Mouse (Mus musculus) cerebellum, postnatal 36 days (tissue): ENCODE measurements at regions not wholly inside any gene's neighbourhood (a gene's known extent, or its start where the extent isn't known, plus 50 kb on each side); places are given as distances from the start of the nearest gene placed in this dataset.

Experiments used
- DNase-seq, 2 experiments: peaks; one replicate each; pipeline ENCODE4 v3.0.0; 2021 to 2022; ENCODE audit warnings: mixed read lengths in 2 of 2

DNA sequence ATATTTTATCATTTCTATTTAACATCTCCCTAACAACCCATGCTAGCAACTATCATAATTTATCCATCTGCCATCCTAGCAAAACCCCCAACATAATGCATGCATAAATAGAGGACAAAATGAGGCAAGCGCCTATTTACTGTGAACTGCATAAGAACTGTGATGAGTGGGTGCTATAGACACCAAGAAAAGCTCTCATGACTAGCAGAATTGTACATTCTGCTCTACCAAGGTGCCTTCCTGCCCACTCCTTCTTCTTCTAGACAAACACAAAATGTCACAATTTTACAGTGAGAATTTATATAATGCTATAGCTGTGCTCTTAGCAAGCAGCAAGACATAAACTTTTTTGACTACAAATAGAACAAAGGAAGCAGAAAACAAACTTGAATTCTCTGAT, 305.9 kb downstream of the Brinp1 start:
- DNase-seq = no peak

DNA sequence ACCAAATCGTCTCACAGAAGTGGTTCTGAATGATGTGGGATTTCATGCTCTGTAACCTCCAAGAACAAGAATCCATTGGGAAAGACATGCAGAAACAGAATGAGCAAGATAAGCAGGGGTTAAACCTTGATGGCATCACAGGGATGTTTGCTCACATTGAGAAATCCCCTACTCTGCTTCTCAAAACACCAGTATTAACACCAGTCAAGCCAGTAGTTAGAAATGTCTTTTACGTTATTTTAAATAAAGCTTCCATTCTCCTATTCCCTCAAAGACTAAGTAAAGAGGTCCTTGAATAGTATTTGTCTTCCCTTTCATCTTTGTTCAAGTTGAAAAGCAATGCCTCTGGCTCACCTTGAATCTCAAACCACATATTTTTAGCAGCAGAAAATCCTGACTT, 320.9 kb downstream of the Brinp1 start:
- DNase-seq = no peak

DNA sequence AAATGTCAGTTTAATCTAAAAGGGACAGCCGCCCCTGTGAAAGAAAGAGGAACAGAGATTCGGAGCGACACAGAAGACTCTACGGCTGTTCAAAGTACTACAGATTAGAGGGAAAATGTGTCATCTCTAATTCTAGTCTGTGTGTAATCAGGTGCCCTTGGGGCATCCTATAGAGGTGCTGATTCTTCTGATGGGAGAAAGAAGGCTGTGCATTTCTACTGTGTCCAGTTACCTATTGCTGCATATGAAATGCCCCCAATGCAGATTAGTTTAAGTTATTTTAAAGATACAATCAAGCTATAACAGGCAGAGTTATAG, 330.2 kb downstream of the Brinp1 start:
- DNase-seq = no peak

DNA sequence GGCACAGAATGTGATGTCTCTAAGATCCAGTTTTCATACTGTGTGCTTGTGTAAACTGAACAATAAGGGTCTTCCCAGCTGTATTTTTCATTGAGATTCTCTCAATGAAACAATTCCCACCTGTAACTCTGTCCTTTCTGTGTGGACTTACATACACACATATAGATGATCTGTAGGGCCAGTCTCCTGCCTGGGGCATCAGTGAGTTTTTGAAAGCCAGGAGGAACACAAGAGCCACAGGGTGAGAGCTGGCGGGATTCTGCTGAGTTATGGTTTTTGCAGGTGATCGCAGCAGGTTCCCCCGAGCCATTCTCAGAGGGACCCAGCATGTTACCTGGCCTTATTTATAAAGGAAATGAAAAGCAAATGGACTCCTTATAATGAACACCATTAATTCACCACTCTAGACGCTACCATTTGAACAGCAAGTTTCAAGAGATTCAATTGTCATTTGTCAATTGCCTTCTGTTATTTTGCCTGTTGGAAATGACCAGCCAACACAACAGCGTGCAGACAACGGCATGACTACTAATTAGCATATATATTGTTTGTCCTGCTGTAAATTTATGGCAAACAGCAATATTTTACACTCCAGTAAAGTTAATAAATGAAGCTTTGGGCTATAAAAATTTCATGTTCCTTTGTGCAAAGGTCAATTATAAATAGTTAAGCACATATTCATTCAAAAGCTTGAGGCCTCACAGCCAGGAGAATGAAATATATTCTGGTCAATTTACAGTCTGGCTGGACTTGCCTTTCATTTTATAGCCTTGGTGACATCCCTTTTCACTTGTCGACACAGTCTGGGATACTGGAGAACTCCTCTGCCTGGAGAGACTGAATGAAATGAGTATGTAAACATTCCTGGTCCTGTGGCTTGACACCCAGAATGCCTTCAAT, 330.8 kb downstream of the Brinp1 start:
- no peak for DNase-seq

DNA sequence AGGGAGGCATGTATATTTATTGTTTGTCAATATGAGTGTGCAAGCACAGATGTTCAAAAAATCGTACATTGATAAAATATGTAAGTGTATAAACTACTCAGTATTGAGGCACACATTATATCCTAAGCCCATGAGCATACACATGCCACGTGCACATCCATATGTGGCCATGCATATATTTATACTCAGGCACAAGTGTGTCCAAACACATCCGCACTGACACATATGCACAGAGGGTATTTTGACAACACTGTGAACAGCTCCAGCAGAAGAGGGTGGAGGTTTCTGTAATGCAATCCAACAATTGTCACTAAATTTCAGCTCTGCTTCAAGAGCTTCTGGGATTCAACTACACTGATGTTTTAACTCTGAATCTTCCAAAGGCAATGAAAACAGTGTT, 333.6 kb downstream of the Brinp1 start:
- DNase-seq = no peak

GRCm38 (mm10) chr4:68615706-68616397, 338.3 kb downstream of the Brinp1 start:
- DNase-seq = no peak

GRCm38 (mm10) chr4:68612263-68613012, 341.8 kb downstream of the Brinp1 start:
- DNase-seq = no peak

DNA sequence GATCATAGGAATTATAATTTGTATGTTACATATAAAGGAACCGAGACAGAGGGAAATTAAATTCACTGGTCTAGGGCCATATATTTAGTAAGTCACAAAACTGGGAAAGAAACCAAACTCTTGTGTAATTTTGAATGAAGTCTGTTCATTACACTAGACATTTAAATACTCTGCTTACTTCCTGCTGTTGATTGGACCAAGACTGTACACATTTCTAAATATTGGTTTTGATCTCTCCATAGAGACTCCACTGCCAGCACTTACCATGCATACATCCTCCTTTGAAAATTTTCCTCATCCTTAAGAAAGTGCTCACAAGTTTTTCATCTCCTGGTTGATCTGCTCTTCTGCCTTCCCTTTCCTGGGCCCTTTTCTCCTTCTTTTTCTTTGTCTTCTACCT, 358.9 kb downstream of the Brinp1 start:
- DNase-seq = no peak

DNA sequence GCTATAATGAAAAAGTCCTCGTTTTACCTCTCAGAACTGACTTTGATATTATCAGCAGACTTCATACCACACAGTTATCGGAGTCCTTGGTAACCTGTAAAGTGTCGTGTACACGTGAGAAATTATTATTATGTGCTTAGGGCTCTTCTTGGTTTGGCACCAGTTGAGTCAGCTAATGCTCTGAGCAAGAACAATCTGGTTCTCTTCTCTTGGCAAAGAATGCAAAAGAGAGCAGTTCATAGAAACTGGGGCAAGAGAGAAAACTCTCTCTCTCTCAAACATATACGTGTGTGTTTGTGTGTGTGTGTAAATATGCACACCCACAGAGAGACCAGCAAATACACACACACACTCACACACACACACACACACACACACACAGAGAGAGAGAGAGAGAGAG, 378.8 kb downstream of the Brinp1 start:
- DNase-seq = no peak

GRCm38 (mm10) chr4:68574610-68575167, 379.5 kb downstream of the Brinp1 start:
- peak; percentile 20 to 31 for DNase-seq

DNA sequence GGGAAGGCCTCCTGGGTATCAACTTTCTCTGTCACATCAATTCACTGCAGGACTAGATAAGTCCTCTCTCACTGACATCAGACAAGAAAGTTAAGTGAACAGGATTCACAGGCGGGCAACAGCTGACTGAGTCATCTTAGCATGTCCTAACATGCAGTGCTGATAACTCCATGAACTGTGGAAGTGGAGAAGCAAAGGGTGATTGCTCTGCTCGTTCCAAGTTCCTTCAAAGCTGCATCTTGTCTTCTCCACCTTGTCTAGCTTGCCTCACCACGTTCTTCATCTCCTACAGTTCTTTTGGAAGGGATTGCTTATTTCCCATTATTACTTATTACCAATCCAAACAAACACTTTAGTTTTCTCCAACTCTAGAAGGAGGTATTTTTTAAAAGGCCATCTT, 380.9 kb downstream of the Brinp1 start:
- no peak for DNase-seq

GRCm38 (mm10) chr4:68572521-68572920, 381.7 kb downstream of the Brinp1 start:
- DNase-seq = no peak

GRCm38 (mm10) chr4:68536254-68536653, 417.9 kb downstream of the Brinp1 start:
- DNase-seq = no peak

DNA sequence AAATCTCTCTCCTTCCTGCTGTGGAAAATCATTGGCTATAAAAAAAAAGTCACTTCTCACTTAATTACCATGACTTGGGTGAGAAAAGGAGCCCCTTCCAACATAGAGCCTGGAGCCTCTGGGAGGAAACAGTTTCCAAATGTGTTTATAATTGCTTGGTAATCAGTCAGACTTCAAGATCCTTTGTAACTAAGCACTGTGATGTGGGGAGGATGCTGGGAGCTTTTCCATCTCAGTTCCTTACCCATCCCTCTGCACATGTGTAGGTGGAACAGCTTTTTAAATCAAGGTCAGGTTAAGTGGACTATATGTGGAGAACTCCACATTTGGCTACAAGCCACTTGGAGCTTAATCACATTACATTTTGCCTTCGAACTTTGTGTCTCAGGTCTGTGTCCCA, 418.4 kb downstream of the Brinp1 start:
- DNase-seq = no peak

- no peak for DNase-seq
Measured at GRCm38 (mm10) chr4:68532056-68532455, 422.1 kb downstream of the Brinp1 start.

GRCm38 (mm10) chr4:68487993-68488392, 466.2 kb downstream of the Brinp1 start:
- no peak for DNase-seq

DNA sequence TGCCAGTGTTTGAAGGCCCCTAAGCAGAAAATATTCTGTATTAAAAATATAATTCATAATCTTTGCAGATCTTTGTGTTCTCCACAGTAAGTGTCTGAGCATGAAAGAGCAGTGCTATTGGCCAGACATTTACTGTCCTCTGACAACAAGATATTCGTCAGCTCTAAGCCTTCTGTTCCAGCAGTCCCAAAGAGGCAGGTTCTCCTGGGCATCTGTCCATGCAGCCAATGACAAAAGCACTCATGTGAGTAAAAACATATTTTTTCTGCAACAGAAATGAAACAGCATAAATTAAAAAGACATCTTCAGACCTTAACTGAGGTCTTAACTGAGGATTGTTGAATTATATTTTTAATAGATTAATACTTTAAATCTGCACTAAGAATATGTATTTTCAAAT, 467.3 kb downstream of the Brinp1 start:
- DNase-seq = no peak

- peak; percentile 68 to 71 for DNase-seq
Measured at GRCm38 (mm10) chr4:68461783-68462182, 492.4 kb downstream of the Brinp1 start.

DNA sequence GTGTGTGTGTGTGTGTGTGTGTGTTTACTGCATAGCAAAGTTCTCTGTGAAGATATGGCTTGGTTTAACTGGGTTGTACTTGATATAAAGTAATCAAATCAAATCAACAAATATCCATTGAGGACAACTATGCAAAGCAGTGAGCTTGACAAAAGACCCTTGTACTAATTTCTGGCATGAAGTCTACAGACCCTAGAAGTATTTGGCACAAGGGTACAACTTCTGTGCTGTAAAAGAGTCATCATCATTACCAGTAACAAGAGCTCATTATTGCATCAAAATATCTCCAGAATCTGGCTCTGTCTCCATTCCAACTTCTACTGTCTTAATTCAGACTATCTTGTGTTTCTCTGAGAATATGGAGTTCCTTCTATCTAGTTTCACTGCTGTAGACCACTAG, 538.2 kb downstream of the Brinp1 start:
- no peak for DNase-seq

DNA sequence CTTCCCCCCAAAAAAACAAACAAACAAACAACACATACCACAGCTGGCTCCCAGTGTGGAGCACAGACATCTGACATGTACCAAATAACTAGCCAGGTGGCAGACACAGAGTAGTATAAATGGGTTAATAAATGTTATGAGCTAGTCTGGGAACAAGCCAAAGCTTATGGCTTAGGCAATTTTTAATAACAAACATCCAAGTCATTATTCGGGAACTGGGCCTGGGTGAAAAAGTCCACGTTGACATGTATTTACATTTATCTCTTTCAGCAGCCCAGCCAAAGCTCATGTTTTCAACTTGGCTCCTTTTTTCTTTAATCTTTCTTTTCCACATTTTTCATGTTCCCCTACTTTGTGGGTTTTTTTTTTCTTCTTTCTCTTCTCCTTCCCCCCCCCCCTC, 543.4 kb downstream of the Brinp1 start:
- no peak for DNase-seq

DNA sequence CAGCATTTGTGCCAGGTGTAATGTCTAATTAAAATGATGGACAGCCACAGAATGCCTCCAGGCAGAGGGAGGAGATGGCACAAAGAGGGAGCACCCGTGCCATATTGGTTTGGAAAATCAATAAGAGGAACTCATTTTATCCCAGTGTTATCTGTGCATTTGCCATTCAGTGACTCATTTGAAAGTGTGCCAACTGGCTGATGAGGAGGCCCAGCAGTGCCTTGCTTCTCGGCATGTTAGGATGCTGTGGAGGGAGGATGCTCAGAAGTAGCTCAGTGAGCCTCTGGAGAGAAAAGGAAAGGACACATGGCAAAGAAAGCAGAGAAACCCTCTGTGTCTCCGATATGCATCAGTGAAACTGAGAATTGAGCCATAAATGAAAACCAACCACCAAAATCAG, 549.8 kb downstream of the Brinp1 start:
- DNase-seq = peak; percentile 6 to 19

DNA sequence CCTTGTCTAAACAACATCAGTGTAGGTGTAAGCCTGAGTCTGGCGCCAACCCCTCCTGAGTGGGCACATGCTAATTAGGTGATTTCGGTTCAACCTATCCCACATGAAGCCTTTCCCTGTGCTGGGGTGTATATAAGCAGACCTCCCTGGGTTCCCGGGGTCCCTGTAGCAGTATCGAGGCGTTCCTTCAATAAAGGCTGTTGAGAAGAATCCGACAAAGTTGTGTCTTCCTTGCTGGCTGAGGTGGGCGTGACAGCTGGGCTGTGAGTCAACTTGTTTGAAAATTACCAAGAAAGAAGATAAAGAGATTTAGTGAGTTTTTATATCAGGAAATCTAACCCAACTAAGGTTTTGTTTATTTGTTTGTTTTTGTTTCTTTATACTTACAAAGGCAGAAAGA, 567.1 kb downstream of the Brinp1 start:
- DNase-seq = no peak

DNA sequence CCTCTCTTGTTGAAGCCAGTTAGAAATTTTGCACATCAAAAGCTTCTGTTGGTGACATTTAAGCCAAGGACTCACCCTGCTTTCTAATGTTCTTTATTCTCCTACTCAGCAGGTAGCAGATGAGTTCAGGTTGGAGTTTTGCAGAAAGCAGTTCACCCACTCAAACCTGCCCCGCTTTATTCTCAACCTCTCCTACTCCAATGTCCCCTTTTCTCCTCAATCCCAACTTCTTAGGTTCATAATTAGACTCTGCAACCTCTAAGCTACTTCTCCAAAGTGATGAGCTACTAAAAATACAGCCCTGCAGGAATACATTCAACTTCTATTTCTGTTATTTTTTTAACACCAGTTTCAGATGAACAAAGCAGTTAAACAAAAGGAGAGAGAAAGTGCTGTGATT, 572.2 kb downstream of the Brinp1 start:
- no peak for DNase-seq
